Mouse (Mus musculus) cerebellum, postnatal 36 days (tissue): ENCODE measurements at regions not wholly inside any gene's neighbourhood (a gene's known extent, or its start where the extent isn't known, plus 50 kb on each side); places are given as distances from the start of the nearest gene placed in this dataset.

Source experiments
- DNase-seq, 2 experiments: peaks; one replicate each; pipeline ENCODE4 v3.0.0; 2021 to 2022; ENCODE audit warnings: mixed read lengths in 2 of 2

GRCm38 (mm10) chr14:80083724-80084123 lies 99.8 kb downstream of the Olfm4 start:
- no peak for DNase-seq

GRCm38 (mm10) chr14:80097238-80097637 lies 113.4 kb downstream of the Olfm4 start:
- no peak for DNase-seq

- DNase-seq = no peak
Measured at GRCm38 (mm10) chr14:80113115-80113687, 129.3 kb downstream of the Olfm4 start.

GRCm38 (mm10) chr14:80114326-80114725 lies 130.4 kb downstream of the Olfm4 start:
- DNase-seq = no peak

- peak in 1 of 2 experiments; percentile 5 for DNase-seq
Measured at GRCm38 (mm10) chr14:80125156-80125555, 141.3 kb downstream of the Olfm4 start.

GRCm38 (mm10) chr14:80128181-80128580 lies 144.3 kb downstream of the Olfm4 start:
- DNase-seq = no peak

- no peak for DNase-seq
Measured at GRCm38 (mm10) chr14:80137541-80137940, 153.7 kb downstream of the Olfm4 start.

GRCm38 (mm10) chr14:80138991-80139791 lies 155.3 kb downstream of the Olfm4 start:
- DNase-seq = no peak

- no peak for DNase-seq
Measured at GRCm38 (mm10) chr14:80157002-80157401, 173.1 kb downstream of the Olfm4 start.

- DNase-seq = no peak
Measured at GRCm38 (mm10) chr14:80169211-80169610, 185.3 kb downstream of the Olfm4 start.

GRCm38 (mm10) chr14:80170450-80171180 lies 186.7 kb downstream of the Olfm4 start:
- no peak for DNase-seq

- no peak for DNase-seq
Measured at GRCm38 (mm10) chr14:80172799-80173484, 189.1 kb downstream of the Olfm4 start.

GRCm38 (mm10) chr14:80176464-80176863 lies 192.6 kb downstream of the Olfm4 start:
- DNase-seq = no peak

- no peak for DNase-seq
Measured at GRCm38 (mm10) chr14:80195041-80195440, 211.2 kb downstream of the Olfm4 start.

GRCm38 (mm10) chr14:80212916-80213315 lies 229.0 kb downstream of the Olfm4 start:
- no peak for DNase-seq

GRCm38 (mm10) chr14:80213666-80214065 lies 229.8 kb downstream of the Olfm4 start:
- no peak for DNase-seq

- DNase-seq = peak; percentile 63 to 66
Measured at GRCm38 (mm10) chr14:80215960-80216552, 232.2 kb downstream of the Olfm4 start.

GRCm38 (mm10) chr14:80232066-80232465 lies 248.2 kb downstream of the Olfm4 start:
- DNase-seq = no peak

- DNase-seq = peak; percentile 57 to 62
Measured at GRCm38 (mm10) chr14:80232976-80233375, 249.1 kb downstream of the Olfm4 start.

GRCm38 (mm10) chr14:80237136-80237535 lies 253.3 kb downstream of the Olfm4 start:
- no peak for DNase-seq

- peak in 1 of 2 experiments; percentile 9 for DNase-seq
Measured at GRCm38 (mm10) chr14:80237552-80237951, 253.7 kb downstream of the Olfm4 start.

GRCm38 (mm10) chr14:80244640-80245302 lies 260.9 kb downstream of the Olfm4 start:
- DNase-seq = peak; percentile 30 to 37
